Mouse (Mus musculus): ENCODE measurements at regions not wholly inside any gene's neighbourhood (a gene's known extent, or its start where the extent isn't known, plus 50 kb on each side); places are given as distances from the start of the nearest gene placed in this dataset.
"Not testable (repeated sequence)": the region's sequence is repeated elsewhere in the genome, so short reads cannot be mapped to it uniquely, and the experiment has no call there.

GRCm38 (mm10) chr12:17992572-17992971, 301.9 kb downstream of the Hpcal1 start:
- DNase-seq, result peak; percentile 8

- not testable (repeated sequence) for DNase-seq
These were observed 302.7 kb downstream of the Hpcal1 start for GRCm38 (mm10) chr12:17993368-17993767.
